Mouse (Mus musculus) kidney, postnatal 0 days (tissue): ENCODE results near the gene H2afj. TPM values are rescaled to one million over a fixed set of nuclear protein-coding genes. Genes with fewer than 3 reads are reported as not detected.

ENCODE experiments used
- ATAC-seq: fragments of 200-750 bp; cut with Nextera tagmentation; replicated peaks from 2 replicates; pipeline ENCODE4 v1.8.0; 2017; ENCODE audit warnings: low read depth, moderate number of reproducible peaks, moderate TSS enrichment, moderate library complexity; ENCODE audit not compliant: low FRiP score
- DNase-seq: peaks from one replicate; pipeline ENCODE4 v3.0.0-alpha.2; 2016; ENCODE audit warnings: low spot score
- H3K27ac ChIP-seq: fragments of 300-500 bp; sonication (generic); 2 replicates; pipeline ENCODE4 v1.5.1; 2014; ENCODE audit warnings: mild to moderate bottlenecking
- H3K27me3 ChIP-seq: fragments of 300-500 bp; sonication (generic); 2 replicates; pipeline ENCODE4 v1.6.1; 2014; ENCODE audit warnings: low read length, mixed read lengths; ENCODE audit not compliant: insufficient read depth
- H3K36me3 ChIP-seq: fragments of 300-500 bp; sonication (generic); 2 replicates; pipeline ENCODE4 v1.6.1; 2014; ENCODE audit warnings: low read length, mixed read lengths; ENCODE audit not compliant: insufficient read depth
- H3K4me1 ChIP-seq: fragments of 300-500 bp; sonication (generic); replicated peaks from 2 replicates; pipeline ENCODE4 v1.6.1; 2014; ENCODE audit warnings: antibody characterized with exemption, low read length, mixed read lengths; ENCODE audit not compliant: insufficient read depth
- H3K4me2 ChIP-seq: fragments of 300-500 bp; sonication (generic); 2 replicates; pipeline ENCODE4 v1.6.1; 2014; ENCODE audit warnings: mild to moderate bottlenecking, low read length, moderate library complexity, mixed read lengths
- H3K4me3 ChIP-seq: fragments of 300-500 bp; sonication (generic); replicated peaks from 2 replicates; pipeline ENCODE4 v1.5.1; 2014; ENCODE audit warnings: low read depth, low read length
- H3K9ac ChIP-seq: fragments of 300-500 bp; sonication (generic); 2 replicates; pipeline ENCODE4 v1.6.1; 2014; ENCODE audit warnings: low read depth, low read length
- H3K9me3 ChIP-seq: fragments of 300-500 bp; sonication (generic); replicated peaks from 2 replicates; pipeline ENCODE4 v1.6.1; 2016; ENCODE audit warnings: low read length, inconsistent platforms, mixed read lengths
- CTCF ChIP-seq: IDR thresholded peaks from 2 replicates; pipeline ENCODE4 v1.5.1; 2016; ENCODE audit warnings: antibody characterized with exemption, low read depth, mild to moderate bottlenecking, moderate library complexity
- WGBS: fragments of 180-500 bp; shearing (Covaris S2); extraction: QIAGEN DNeasy Blood & Tissue Kit; methylation state at CpG from one replicate; pipeline ENCODE4 v1.1.7; 2014; 5-methylcytosine and 5-hydroxymethylcytosine counted together
- polyA plus RNA-seq: library from polyadenylated mRNA; unstranded; fragments of >200 nt; fragmentation: Nextera tagmentation; extraction: Ambion mirVana; gene quantifications from 2 replicates; pipeline ENCODE4 v1.2.1, GENCODE M21; 2015

The H2afj gene
- polyA plus RNA-seq, 1 experiment from 2014 or later: 180 TPM

GRCm38 (mm10) chr6:136813117-136813516 lies 5.1 kb downstream of the H2afj start:
- ATAC-seq (no peak), DNase-seq (no peak)
- no peak overlapping the region for H3K27ac ChIP-seq
- no peaks in the 10 kb centered on the region for H3K27me3 ChIP-seq
- H3K36me3 ChIP-seq: peaks cover 52% of the 10 kb centered on the region
- TF ChIP-seq CTCF: peak; percentile 41; the same call in 1 of the 2 replicates
- no peaks in the 10 kb centered on the region for H3K9me3 ChIP-seq
- peaks cover 7% of the 10 kb centered on the region for H3K4me1 ChIP-seq
- 34% methylated on average over 4 of the region's 4 CpGs for WGBS
- H3K4me3 ChIP-seq: no peak overlapping the region
- H3K9ac ChIP-seq: no peak overlapping the region
- H3K4me2 ChIP-seq: no peak overlapping the region

DNA sequence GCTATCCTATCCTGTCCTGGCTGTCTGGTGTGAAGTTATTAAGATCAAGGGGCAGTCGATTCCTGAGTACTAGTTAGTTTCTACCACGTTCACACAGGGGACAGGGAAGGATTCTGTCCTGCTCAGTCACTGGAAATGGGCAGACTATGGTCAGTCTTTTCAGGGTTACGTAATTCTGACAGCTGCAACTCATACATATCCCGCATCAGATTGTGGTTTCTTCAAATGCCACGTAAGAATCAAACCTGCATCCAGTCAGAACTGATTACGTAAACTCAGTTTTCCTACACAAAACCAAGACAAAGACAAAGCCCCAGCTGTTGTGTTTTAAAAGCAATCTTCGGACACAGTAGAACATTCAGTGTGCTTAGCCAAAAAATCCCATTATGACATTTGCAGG lies 7.3 kb downstream of the H2afj start:
- Histone ChIP-seq H3K9ac (no peak overlapping the region), H3K36me3 (peaks cover 72% of the 10 kb centered on the region), H3K9me3 (no peaks in the 10 kb centered on the region), H3K27me3 (no peaks in the 10 kb centered on the region), H3K4me3 (no peak overlapping the region), H3K4me2 (no peak overlapping the region), H3K4me1 (no peaks in the 10 kb centered on the region), H3K27ac (no peak overlapping the region)
- WGBS: 96% methylated on average over 7 of the region's 7 CpGs
- ATAC-seq: no peak
- TF ChIP-seq CTCF: no peak
- DNase-seq: no peak

DNA sequence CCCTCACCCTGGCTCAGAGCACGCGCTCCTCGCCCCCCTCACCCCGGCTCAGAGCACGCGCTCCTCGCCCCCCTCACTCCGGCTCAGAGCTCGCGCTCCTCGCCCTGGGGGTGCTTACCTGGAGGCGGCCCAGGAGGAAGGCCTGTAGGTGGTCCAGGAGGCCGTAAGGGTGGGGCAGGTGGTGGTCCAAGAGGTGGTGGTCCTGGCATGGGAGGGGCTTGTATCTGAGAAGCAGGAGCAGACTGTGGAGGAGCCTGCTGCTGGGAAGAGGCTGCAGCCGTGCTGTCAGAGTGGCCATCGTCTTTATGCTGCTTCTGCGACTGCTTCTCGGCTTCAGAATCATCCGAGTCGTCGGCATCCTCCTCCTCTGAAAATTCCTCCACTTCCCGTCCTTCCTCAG lies 8.8 kb downstream of the H2afj start:
- H3K4me3 ChIP-seq: no peak overlapping the region
- DNase-seq: no peak
- no peak overlapping the region for H3K27ac ChIP-seq
- 93% methylated on average over 21 of the region's 21 CpGs for WGBS
- no peaks in the 10 kb centered on the region for H3K27me3 ChIP-seq
- TF ChIP-seq CTCF: no peak
- ATAC-seq: no peak
- H3K4me2 ChIP-seq: no peak overlapping the region
- H3K9ac ChIP-seq: no peak overlapping the region
- no peaks in the 10 kb centered on the region for H3K4me1 ChIP-seq
- H3K9me3 ChIP-seq: no peaks in the 10 kb centered on the region
- peaks cover 86% of the 10 kb centered on the region for H3K36me3 ChIP-seq

DNA sequence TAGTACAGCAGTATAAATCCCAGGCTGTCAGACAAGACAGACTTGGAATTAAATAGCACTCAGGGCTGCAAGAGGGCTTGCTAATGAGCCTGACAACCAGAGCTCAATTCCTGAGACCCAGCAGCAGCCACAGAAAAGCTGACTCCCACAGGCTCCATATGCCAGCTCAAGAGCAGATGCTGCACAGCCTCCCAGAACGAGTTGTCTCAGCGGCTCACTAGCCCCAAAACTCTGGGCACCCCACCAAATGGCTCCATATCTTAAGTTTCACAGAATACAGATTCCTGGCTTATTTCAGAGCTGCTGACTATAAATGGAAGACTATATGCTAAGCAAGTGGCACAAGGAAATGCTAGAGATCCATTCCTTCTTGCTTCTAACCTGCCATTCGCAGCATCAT lies 9.5 kb downstream of the H2afj start:
- no peak for TF ChIP-seq CTCF
- Histone ChIP-seq H3K9ac (no peak overlapping the region), H3K27ac (no peak overlapping the region), H3K36me3 (peaks cover 87% of the 10 kb centered on the region), H3K4me1 (no peaks in the 10 kb centered on the region), H3K4me2 (no peak overlapping the region), H3K4me3 (no peak overlapping the region), H3K9me3 (no peaks in the 10 kb centered on the region), H3K27me3 (no peaks in the 10 kb centered on the region)
- no peak for ATAC-seq
- WGBS: 92% methylated on average over 3 of the region's 3 CpGs
- no peak for DNase-seq

DNA sequence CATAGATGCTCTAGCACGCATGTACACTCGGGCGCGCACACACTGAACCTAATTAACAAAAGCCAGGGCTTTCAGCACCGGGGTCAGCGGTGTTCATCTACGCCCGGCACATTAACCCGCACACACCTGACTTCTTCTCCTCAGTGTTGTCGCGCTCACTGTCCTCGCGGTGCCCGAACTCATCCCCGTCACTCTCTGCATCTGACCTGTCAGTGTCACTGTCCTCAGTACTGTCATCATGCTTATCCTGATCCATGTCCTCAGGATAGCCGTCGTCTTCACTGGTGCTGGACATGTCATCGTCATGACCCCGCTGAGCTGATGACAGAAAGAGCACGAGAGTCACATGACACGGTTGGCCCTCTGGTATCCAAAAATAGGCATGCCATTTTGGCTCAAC lies 12.3 kb downstream of the H2afj start:
- H3K4me1 ChIP-seq: no peaks in the 10 kb centered on the region
- DNase-seq (no peak), ATAC-seq (no peak)
- TF ChIP-seq CTCF: no peak
- H3K27me3 ChIP-seq: no peaks in the 10 kb centered on the region
- H3K9me3 ChIP-seq: no peaks in the 10 kb centered on the region
- no peak overlapping the region for H3K27ac ChIP-seq
- 94% methylated on average over 21 of the region's 21 CpGs for WGBS
- H3K9ac ChIP-seq: no peak overlapping the region
- H3K36me3 ChIP-seq: peaks cover 85% of the 10 kb centered on the region
- no peak overlapping the region for H3K4me3 ChIP-seq
- H3K4me2 ChIP-seq: no peak overlapping the region

DNA sequence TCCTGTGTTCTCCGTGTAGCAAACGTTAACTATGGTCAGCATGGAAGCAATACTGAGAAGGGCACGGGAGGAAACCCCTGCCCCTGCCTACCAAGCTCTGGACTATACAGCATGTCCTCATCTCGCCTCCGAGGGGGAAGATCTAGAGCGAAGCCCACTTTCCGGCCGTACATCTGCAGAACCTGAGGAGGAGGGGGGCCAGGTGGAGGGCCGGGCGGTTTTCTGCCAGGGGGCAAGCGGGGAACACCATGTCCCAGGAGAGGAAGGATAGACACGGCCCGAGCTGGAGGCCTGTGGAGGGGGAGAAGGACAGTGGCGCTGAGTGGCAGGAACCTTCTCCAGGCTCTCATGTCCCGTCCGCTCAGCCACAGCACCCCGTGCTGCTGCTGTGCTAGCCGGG lies 13.0 kb downstream of the H2afj start:
- H3K9ac ChIP-seq: no peak overlapping the region
- no peak for DNase-seq

DNA sequence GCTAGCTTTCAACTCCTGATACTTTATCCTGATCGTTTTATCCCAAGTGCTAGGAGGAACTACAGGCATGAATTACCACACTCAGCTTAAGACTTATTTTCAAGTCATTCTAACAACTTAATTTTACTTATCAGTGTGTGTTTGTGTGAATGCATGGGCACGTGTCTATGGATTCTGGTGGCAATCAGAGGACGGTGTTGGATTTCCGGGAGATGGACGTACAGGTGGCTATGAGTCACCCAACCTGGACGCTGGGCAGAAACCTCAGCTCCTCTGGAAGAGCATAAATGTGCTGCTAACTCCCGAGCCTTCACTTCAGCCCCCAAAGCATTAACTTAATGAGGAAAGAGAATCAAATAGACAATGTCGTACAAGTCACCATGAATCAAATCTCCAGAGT lies 16.9 kb downstream of the H2afj start:
- WGBS: 82% methylated on average over 8 of the region's 8 CpGs
- Histone ChIP-seq H3K36me3 (peaks cover 45% of the 10 kb centered on the region), H3K27me3 (no peaks in the 10 kb centered on the region), H3K27ac (no peak overlapping the region), H3K9me3 (no peaks in the 10 kb centered on the region), H3K9ac (no peak overlapping the region), H3K4me1 (0 out of 2 replicates have a peak, but pooled peaks cover 5% of the 10 kb centered on the region), H3K4me2 (no peak overlapping the region), H3K4me3 (no peak overlapping the region)
- ATAC-seq (no peak), DNase-seq (no peak)
- TF ChIP-seq CTCF: no peak

More for the DNA sequence above, 13.0 kb downstream of the H2afj start:
- no peak for ATAC-seq
- Histone ChIP-seq H3K4me2 (no peak overlapping the region), H3K27ac (no peak overlapping the region), H3K4me1 (no peaks in the 10 kb centered on the region), H3K27me3 (no peaks in the 10 kb centered on the region), H3K4me3 (no peak overlapping the region), H3K9me3 (no peaks in the 10 kb centered on the region), H3K36me3 (peaks cover 80% of the 10 kb centered on the region)
- TF ChIP-seq CTCF: no peak
- 97% methylated on average over 18 of the region's 18 CpGs for WGBS
